11 mouse cellular contexts compared by ENCODE assay signal in the genomic region with DNA sequence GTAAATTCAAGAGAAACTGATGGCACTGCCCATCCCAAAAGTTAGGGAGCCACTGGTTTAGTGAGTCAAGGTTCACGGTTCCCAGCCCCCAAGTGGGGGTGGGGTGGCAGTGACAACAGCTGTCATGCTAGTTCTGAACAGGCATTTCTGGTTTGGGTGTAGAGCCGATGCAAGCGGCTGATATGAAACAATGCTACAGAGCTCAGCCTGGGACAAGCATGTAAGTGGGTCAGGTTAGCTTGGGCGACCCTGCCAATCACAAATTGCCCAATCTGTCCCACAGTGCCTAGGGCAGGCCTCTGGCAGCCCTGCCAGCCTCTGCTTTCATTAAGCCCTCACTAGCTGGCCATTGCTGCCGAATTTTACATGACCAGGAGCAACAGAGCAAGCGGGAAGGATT. TPM values are rescaled to one million over a fixed set of nuclear protein-coding genes. Genes with fewer than 3 reads are reported as not detected.
DNase-seq lines count a peak whose midpoint lies in the region; ATAC-seq lines count a peak whose summit lies in the region.
"Had no signal": no experiment of that assay in that cellular context is flagged by ENCODE, and none has a peak within 500 bp of the region (broad histone marks: within the 10 kb centered on the region; RNA-seq: fewer than 3 reads in every experiment).

No protein-coding gene starts in this region.

- H3K4me1 ChIP-seq in kidney, embryonic 16.5 days (ENCODE audit: insufficient read depth, low read length), result no peaks in the 10 kb centered on the region
- H3K4me1 ChIP-seq: lung, embryonic 15.5 days had no signal

- H3K9me3 ChIP-seq in kidney, embryonic 16.5 days (ENCODE audit: low read length), result no peaks in the 10 kb centered on the region
- H3K9me3 ChIP-seq: lung, embryonic 15.5 days had no signal

- no peak overlapping the region for H3K4me2 ChIP-seq in kidney, embryonic 16.5 days (replicated peaks; ENCODE audit: low read depth, low read length)
- H3K4me2 ChIP-seq: lung, embryonic 15.5 days had no signal

- 84% methylated on average over 6 of the region's 6 CpGs for WGBS in kidney, embryonic 16.5 days

- H3K4me3 ChIP-seq in kidney, embryonic 16.5 days (ENCODE audit: low read length), result no peak overlapping the region
- H3K4me3 ChIP-seq: erythroblast, embryonic 14.5 days; layer of hippocampus, adult 2 months; lung, embryonic 15.5 days had no signal

- H3K9ac ChIP-seq in kidney, embryonic 16.5 days (replicated peaks; ENCODE audit: low read length), result no peak overlapping the region
- H3K9ac ChIP-seq: lung, embryonic 15.5 days had no signal

- no peak for ATAC-seq in kidney, embryonic 16.5 days (ENCODE audit: low FRiP score, low TSS enrichment)
- ATAC-seq: hindbrain, embryonic 16.5 days had no signal

- H3K27ac ChIP-seq in kidney, embryonic 16.5 days (ENCODE audit: low read length), result no peak overlapping the region
- H3K27ac ChIP-seq: layer of hippocampus, adult 2 months; lung, embryonic 15.5 days had no signal

- DNase-seq in kidney, postnatal 10 days, result peak; percentile 5
- DNase-seq in adrenal gland, postnatal 14 days, result peak; percentile 56
- DNase-seq in cerebellum, postnatal 14 days, result peak; percentile 13 to 15
- DNase-seq in urinary bladder, postnatal 10 days (ENCODE audit: low spot score), result peak; percentile 24
- no peak for DNase-seq in thymus, postnatal 0 days (ENCODE audit: low spot score)
- DNase-seq in spleen, postnatal 14 days (ENCODE audit: low spot score in 2 of 2), result no peak

- H3K36me3 ChIP-seq in kidney, embryonic 16.5 days (ENCODE audit: insufficient read depth, low read length), result no peaks in the 10 kb centered on the region
- H3K36me3 ChIP-seq: lung, embryonic 15.5 days had no signal

- no peaks in the 10 kb centered on the region for H3K27me3 ChIP-seq in kidney, embryonic 16.5 days (ENCODE audit: insufficient read depth, low read length)
- H3K27me3 ChIP-seq: lung, embryonic 15.5 days had no signal

RNA-seq across cellular contexts. Expression of a gene that starts 42.8 kb away (rescaled TPM):
- 51.2 and 57.0 TPM in 2 replicates for polyA plus RNA-seq in kidney, embryonic 16.5 days (2015; fragmentation: Nextera tagmentation; extraction: Ambion mirVana)
- total RNA-seq in adrenal gland, postnatal 14 days (2021), result 193 and 200 TPM in 2 replicates
- polyA plus RNA-seq in thymus, postnatal 0 days (2015; fragmentation: Nextera tagmentation; extraction: Ambion mirVana), result 23.5 and 24.8 TPM in 2 replicates

RNA-seq across cellular contexts. Expression of a gene that starts 47.7 kb away (rescaled TPM):
- polyA plus RNA-seq in kidney, embryonic 16.5 days (2015; fragmentation: Nextera tagmentation; extraction: Ambion mirVana), result 36.5 and 36.9 TPM in 2 replicates
- 8.8 and 10.6 TPM in 2 replicates for total RNA-seq in adrenal gland, postnatal 14 days (2021)
- 20.9 and 21.6 TPM in 2 replicates for polyA plus RNA-seq in thymus, postnatal 0 days (2015; fragmentation: Nextera tagmentation; extraction: Ambion mirVana)

Comparison
In these comparisons a context has a peak if more than half of its experiments do, and no peak if none do; other contexts are left out.
1. DNase-seq: peak in kidney, postnatal 10 days (single experiment), adrenal gland, postnatal 14 days (single experiment), cerebellum, postnatal 14 days (2 of 2) and urinary bladder, postnatal 10 days (single experiment); none in thymus, postnatal 0 days (single experiment) and spleen, postnatal 14 days (0 of 2).